Comparison of ENCODE assay signal across 8 mouse cellular contexts in genomic region chr17:47509031-47509705, GRCm38 (mm10). TPM values are rescaled to one million over a fixed set of nuclear protein-coding genes. Genes with fewer than 3 reads are reported as not detected.
DNase-seq lines count a peak whose midpoint lies in the region; ATAC-seq and TF ChIP-seq lines count a peak whose summit lies in the region.

No protein-coding gene starts in this region.

- WGBS in kidney, adult 2 months = 35% methylated on average over 9 of the region's 9 CpGs

- peaks cover 27% of the 10 kb centered on the region; the same call in 1 of the 2 replicates for H3K4me1 ChIP-seq in kidney, adult 2 months (ENCODE audit: control insufficient read depth, insufficient read depth, low read length)
- H3K4me1 ChIP-seq in brown adipose tissue, adult 24 weeks (ENCODE audit: control insufficient read depth, insufficient read depth, insufficient read length, low read length) = peaks cover 21% of the 10 kb centered on the region

- peak overlapping the region; percentile 70 for H3K27ac ChIP-seq in kidney, adult 2 months (ENCODE audit: insufficient read depth, low read depth, low read length)
- H3K27ac ChIP-seq in brown adipose tissue, adult 24 weeks (replicated peaks; ENCODE audit: low read depth, low read length) = peak overlapping the region; percentile 63

- no peak for ATAC-seq in monocyte, adult 5-6 weeks (replicated peaks; ENCODE audit: insufficient number of reproducible peaks, low FRiP score, low TSS enrichment, poor library complexity, severe bottlenecking)

- no peak for TF ChIP-seq POLR2A in kidney, adult 2 months (IDR thresholded peaks at IDR 0.05; ENCODE audit: low read depth, low read length)

- H3K36me3 ChIP-seq in kidney, adult 2 months (ENCODE audit: control insufficient read depth, insufficient read depth, low read length) = no peaks in the 10 kb centered on the region

- no peak overlapping the region for H3K4me3 ChIP-seq in kidney, adult 2 months (ENCODE audit: insufficient read depth, low read depth, low read length)
- no peak overlapping the region for H3K4me3 ChIP-seq in brown adipose tissue, adult 24 weeks (ENCODE audit: insufficient read depth, low read depth, low read length)

- TF ChIP-seq CTCF in kidney, adult 2 months (conservative IDR thresholded peaks at IDR 0.05; ENCODE audit: insufficient read depth, insufficient read length, low read depth, low read length) = no peak

- no peaks in the 10 kb centered on the region for H3K27me3 ChIP-seq in kidney, adult 2 months (replicated peaks; ENCODE audit: control insufficient read depth, insufficient read depth, low read length)

- DNase-seq in kidney, adult 2 months = no peak
- no peak for DNase-seq in kidney, adult 8-10 months
- peak; percentile 68 for DNase-seq in ES-CJ7 (ENCODE audit: low read depth, low spot score)
- DNase-seq in lung, postnatal 36 days = peak; percentile 53
- no peak for DNase-seq in yolk sac, embryonic 10.5 days (ENCODE audit: low spot score)
- no peak for DNase-seq in frontal cortex, postnatal 14 days (ENCODE audit: low spot score in 2 of 2)

RNA-seq across cellular contexts. Expression of gene Ccnd3, which starts 4.3 kb away (rescaled TPM):
- 148 and 152 TPM in 2 replicates for polyA plus RNA-seq in kidney, adult 2 months (2012; rRNA removed)
- 40.4 and 48.4 TPM in 2 replicates for polyA plus RNA-seq in brown adipose tissue, adult 24 weeks (2012; ENCODE audit: insufficient read depth, insufficient read length, missing spikeins)
- 152 to 227 TPM (median 161 TPM) in 3 replicates for total RNA-seq in monocyte, adult 5-6 weeks (2017)

RNA-seq across cellular contexts. Expression of gene Taf8, which starts 7.1 kb away (rescaled TPM):
- 22.9 and 23.7 TPM in 2 replicates for polyA plus RNA-seq in kidney, adult 2 months (2012; rRNA removed)
- polyA plus RNA-seq in brown adipose tissue, adult 24 weeks (2012; ENCODE audit: insufficient read depth, insufficient read length, missing spikeins) = 6.8 and 8.9 TPM in 2 replicates
- 67.5 to 90.9 TPM (median 77.3 TPM) in 3 replicates for total RNA-seq in monocyte, adult 5-6 weeks (2017)

Comparison
In these comparisons a context has a peak if more than half of its experiments do, and no peak if none do; other contexts are left out.
1. DNase-seq: peak in ES-CJ7 (single experiment) and lung, postnatal 36 days (single experiment); none in kidney, adult 2 months (single experiment), kidney, adult 8-10 months (0 of 2), yolk sac, embryonic 10.5 days (single experiment) and frontal cortex, postnatal 14 days (0 of 2).